Mouse (Mus musculus) forebrain, embryonic 11.5 days (tissue): ENCODE measurements around the gene Cdhr2. TPM values are rescaled to one million over a fixed set of nuclear protein-coding genes. Genes with fewer than 3 reads are reported as not detected.
A peak's percentile ranks its signal among the peaks of the same experiment; 100 is the strongest.

Experiments used
- ATAC-seq: fragments of 200-750 bp; cut with Nextera tagmentation; replicated peaks from 2 replicates; pipeline ENCODE4 v1.8.0; 2017; ENCODE audit warnings: moderate TSS enrichment; ENCODE audit not compliant: low FRiP score
- DNase-seq: peaks from one replicate; pipeline ENCODE4 v3.0.0-alpha.2; 2017; ENCODE audit warnings: low spot score
- H3K27ac ChIP-seq: fragments of 300-500 bp; sonication (generic); 2 replicates; pipeline ENCODE4 v1.5.1; 2014; ENCODE audit warnings: low read depth, low read length
- H3K27me3 ChIP-seq: fragments of 300-500 bp; sonication (generic); 2 replicates; pipeline ENCODE4 v1.6.1; 2014; ENCODE audit warnings: mild to moderate bottlenecking, low read length, mixed read lengths; ENCODE audit not compliant: control insufficient read depth, insufficient read depth
- H3K36me3 ChIP-seq: fragments of 300-500 bp; sonication (generic); 2 replicates; pipeline ENCODE4 v1.6.1; 2014; ENCODE audit warnings: mild to moderate bottlenecking, low read length, moderate library complexity, mixed read lengths; ENCODE audit not compliant: control insufficient read depth, insufficient read depth
- H3K4me1 ChIP-seq: fragments of 300-500 bp; sonication (generic); replicated peaks from 2 replicates; pipeline ENCODE4 v1.6.1; 2014; ENCODE audit warnings: low read length, mixed read lengths; ENCODE audit not compliant: control insufficient read depth, insufficient read depth
- H3K4me2 ChIP-seq: fragments of 300-500 bp; sonication (generic); 2 replicates; pipeline ENCODE4 v1.6.1; 2014; ENCODE audit warnings: low read depth, mild to moderate bottlenecking, low read length, moderate library complexity, mixed read lengths; ENCODE audit not compliant: severe bottlenecking
- H3K4me3 ChIP-seq: fragments of 300-500 bp; sonication (generic); 2 replicates; pipeline ENCODE4 v1.5.1; 2014; ENCODE audit warnings: low read depth, low read length
- H3K9ac ChIP-seq: fragments of 300-500 bp; sonication (generic); 2 replicates; pipeline ENCODE4 v1.6.1; 2014; ENCODE audit warnings: low read length
- H3K9me3 ChIP-seq: fragments of 300-500 bp; sonication (generic); 2 replicates; pipeline ENCODE4 v1.6.1; 2016; ENCODE audit warnings: low read length, mixed read lengths; ENCODE audit not compliant: control insufficient read depth
- WGBS: fragments of 180-500 bp; shearing (Covaris S2); extraction: QIAGEN DNeasy Blood & Tissue Kit; methylation state at CpG from one replicate; pipeline ENCODE4 v1.1.7; 2014; 5-methylcytosine and 5-hydroxymethylcytosine counted together
- polyA plus RNA-seq: library from polyadenylated mRNA; unstranded; fragments of >200 nt; fragmentation: Nextera tagmentation; extraction: Ambion mirVana; gene quantifications from 2 replicates; pipeline ENCODE4 v1.2.1, GENCODE M21; 2014

Gene Cdhr2
- polyA plus RNA-seq, 1 experiment from 2014 or later, result not detected

DNA sequence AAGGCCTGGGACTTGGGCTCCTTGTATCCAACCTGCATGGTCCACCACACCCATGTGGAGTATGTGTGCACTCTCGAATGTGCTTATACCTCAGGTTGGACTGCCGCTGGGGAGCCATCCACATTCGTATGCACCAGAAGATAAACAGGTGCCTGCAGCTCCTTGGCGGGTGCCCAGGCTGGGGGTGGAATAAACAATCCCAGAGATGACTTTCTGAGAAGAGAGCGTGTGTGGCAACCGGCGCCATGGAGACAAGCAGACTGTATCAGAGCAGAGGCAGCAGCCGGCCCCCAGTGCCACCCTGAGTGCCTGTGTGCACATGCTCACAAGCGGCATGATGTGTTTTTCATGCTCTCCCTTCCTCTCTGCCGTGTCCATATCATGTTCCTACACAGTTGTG is 51.4 kb downstream of the Cdhr2 start:
- H3K9ac ChIP-seq, result no peak overlapping the region
- ATAC-seq (no peak), DNase-seq (no peak)
- H3K36me3 ChIP-seq, result no peaks in the 10 kb centered on the region
- H3K27me3 ChIP-seq, result peaks cover 16% of the 10 kb centered on the region
- 75% methylated on average over 10 of the region's 10 CpGs for WGBS
- no peaks in the 10 kb centered on the region for H3K4me1 ChIP-seq
- no peaks in the 10 kb centered on the region for H3K9me3 ChIP-seq
- H3K4me2 ChIP-seq, result no peak overlapping the region
- H3K27ac ChIP-seq, result no peak overlapping the region
- no peak overlapping the region for H3K4me3 ChIP-seq

DNA sequence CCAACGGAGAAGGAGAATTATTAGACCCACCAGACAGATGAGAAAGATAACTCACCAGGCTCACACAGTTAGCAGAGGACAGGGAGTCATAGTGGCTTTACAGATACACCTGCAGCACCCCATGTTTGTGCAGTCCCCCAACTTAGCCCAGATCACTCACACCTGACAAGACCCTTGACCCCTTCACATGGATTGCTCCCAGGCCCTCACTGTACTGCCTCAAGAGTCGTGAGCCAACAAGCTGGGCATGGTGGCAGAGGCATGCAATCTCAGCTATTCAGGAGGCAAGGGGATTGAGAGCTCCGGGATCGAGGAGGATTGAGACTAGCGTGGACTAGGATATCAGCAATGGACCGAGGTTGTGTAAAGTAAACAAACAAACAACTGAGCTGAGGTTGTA is 52.5 kb downstream of the Cdhr2 start:
- Histone ChIP-seq H3K27me3 (peaks cover 16% of the 10 kb centered on the region), H3K4me2 (no peak overlapping the region), H3K4me1 (no peaks in the 10 kb centered on the region; the same call in 1 of the 2 replicates)

GRCm38 (mm10) chr13:54754169-54755080 is 53.2 kb downstream of the Cdhr2 start:
- peaks cover 4% of the 10 kb centered on the region for H3K4me1 ChIP-seq

More for the DNA sequence above, 52.5 kb downstream of the Cdhr2 start:
- ATAC-seq (no peak), DNase-seq (no peak)
- Histone ChIP-seq H3K27ac (no peak overlapping the region), H3K9ac (no peak overlapping the region), H3K4me3 (no peak overlapping the region), H3K9me3 (no peaks in the 10 kb centered on the region), H3K36me3 (no peaks in the 10 kb centered on the region)
- 68% methylated on average over 6 of the region's 6 CpGs for WGBS

DNA sequence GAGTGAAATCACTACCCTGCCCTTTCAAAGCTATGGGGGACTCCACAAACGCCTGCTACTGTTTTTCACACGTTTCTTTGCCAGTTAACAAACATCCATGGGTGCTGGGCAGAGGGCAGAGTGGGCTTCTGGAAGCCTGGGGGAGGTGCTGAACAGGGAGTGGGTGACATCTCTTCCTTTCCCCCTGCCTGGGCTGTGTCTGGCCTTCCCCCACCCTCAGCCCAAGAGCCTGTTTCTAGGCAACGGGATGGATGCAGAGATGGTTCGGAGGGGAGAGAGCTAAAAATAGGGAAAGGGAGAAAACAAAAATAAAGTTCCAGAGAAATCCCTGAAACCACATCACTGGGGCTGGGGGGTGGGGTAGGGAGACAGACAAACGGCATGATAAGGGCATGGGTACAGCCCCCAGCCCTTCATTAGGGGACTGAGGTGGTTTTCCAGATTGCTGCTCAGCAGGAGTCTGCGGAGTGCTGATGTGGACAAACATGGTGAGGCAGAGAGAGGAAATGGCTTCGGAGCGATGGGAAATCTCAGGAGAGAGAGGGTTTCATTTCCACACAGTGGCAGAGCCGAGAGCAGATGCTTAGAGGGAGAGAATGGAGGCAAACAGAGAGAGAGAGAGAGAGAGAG is 54.1 kb downstream of the Cdhr2 start:
- H3K27me3 ChIP-seq, result peaks cover 13% of the 10 kb centered on the region
- ATAC-seq, result no peak

More at GRCm38 (mm10) chr13:54754169-54755080, 53.2 kb downstream of the Cdhr2 start:
- 47% methylated on average over 12 of the region's 12 CpGs for WGBS
- Histone ChIP-seq H3K9me3 (no peaks in the 10 kb centered on the region), H3K27me3 (peaks cover 16% of the 10 kb centered on the region), H3K36me3 (no peaks in the 10 kb centered on the region), H3K4me3 (no peak overlapping the region), H3K4me2 (no peak overlapping the region), H3K27ac (no peak overlapping the region), H3K9ac (no peak overlapping the region)
- ATAC-seq (no peak), DNase-seq (no peak)

GRCm38 (mm10) chr13:54756156-54756712 is 55.0 kb downstream of the Cdhr2 start:
- Histone ChIP-seq H3K9me3 (no peaks in the 10 kb centered on the region), H3K27me3 (peaks cover 4% of the 10 kb centered on the region), H3K27ac (no peak overlapping the region), H3K4me1 (peaks cover 11% of the 10 kb centered on the region), H3K4me3 (no peak overlapping the region), H3K36me3 (no peaks in the 10 kb centered on the region), H3K9ac (no peak overlapping the region), H3K4me2 (no peak overlapping the region)
- 86% methylated on average over 8 of the region's 8 CpGs for WGBS
- no peak for DNase-seq
- ATAC-seq, result no peak

More for the DNA sequence above, 54.1 kb downstream of the Cdhr2 start:
- no peak overlapping the region for H3K4me3 ChIP-seq
- H3K27ac ChIP-seq, result no peak overlapping the region
- DNase-seq, result no peak
- no peaks in the 10 kb centered on the region for H3K36me3 ChIP-seq
- H3K9ac ChIP-seq, result no peak overlapping the region
- WGBS, result 27% methylated on average over 9 of the region's 9 CpGs
- H3K4me1 ChIP-seq, result peaks cover 11% of the 10 kb centered on the region
- H3K9me3 ChIP-seq, result no peaks in the 10 kb centered on the region
- peak overlapping the region; percentile 8; the same call in 1 of the 2 replicates for H3K4me2 ChIP-seq

DNA sequence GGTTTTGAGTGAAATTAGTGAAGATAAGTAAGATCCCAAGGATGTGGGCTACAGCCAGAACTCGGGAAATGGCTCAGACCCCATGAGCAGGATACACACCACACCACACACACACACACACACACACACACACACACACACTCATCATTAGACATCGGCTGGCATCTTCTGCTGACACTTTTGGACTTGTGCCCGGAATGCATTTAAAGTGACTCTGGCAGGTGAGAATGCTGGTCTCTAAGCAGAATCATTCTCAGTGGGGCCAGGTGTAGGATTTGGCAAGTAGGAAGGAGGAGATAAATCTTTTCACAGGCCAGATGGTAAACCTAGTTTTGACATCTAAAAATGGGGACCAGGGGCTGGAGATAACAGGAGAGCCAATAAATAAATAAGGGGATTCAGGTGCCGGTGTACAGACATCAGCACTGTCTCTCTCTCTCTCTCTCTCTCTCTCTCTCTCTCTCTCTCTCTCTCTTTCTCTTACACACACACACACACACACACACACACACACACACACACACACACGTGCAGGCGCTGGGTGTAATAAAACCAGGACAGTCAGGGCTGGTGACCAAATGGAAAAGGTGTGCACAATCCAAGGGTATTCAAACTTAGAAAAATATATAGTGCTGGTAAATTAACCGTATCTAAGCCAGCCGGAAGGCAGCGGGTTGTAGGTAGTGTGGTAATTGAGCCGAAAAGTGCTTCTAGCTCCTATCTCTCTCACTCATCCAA is 56.0 kb downstream of the Cdhr2 start:
- Histone ChIP-seq H3K4me2 (peak overlapping the region; percentile 80), H3K4me3 (peak overlapping the region; percentile 41), H3K27me3 (no peaks in the 10 kb centered on the region), H3K27ac (0 out of 2 replicates have a peak overlapping the region, but pooled peaks have one; percentile 84), H3K9me3 (no peaks in the 10 kb centered on the region), H3K36me3 (no peaks in the 10 kb centered on the region), H3K4me1 (peaks cover 11% of the 10 kb centered on the region), H3K9ac (peak overlapping the region; percentile 49; the same call in 1 of the 2 replicates)
- ATAC-seq (no peak), DNase-seq (no peak)
- 38% methylated on average over 10 of the region's 10 CpGs for WGBS

DNA sequence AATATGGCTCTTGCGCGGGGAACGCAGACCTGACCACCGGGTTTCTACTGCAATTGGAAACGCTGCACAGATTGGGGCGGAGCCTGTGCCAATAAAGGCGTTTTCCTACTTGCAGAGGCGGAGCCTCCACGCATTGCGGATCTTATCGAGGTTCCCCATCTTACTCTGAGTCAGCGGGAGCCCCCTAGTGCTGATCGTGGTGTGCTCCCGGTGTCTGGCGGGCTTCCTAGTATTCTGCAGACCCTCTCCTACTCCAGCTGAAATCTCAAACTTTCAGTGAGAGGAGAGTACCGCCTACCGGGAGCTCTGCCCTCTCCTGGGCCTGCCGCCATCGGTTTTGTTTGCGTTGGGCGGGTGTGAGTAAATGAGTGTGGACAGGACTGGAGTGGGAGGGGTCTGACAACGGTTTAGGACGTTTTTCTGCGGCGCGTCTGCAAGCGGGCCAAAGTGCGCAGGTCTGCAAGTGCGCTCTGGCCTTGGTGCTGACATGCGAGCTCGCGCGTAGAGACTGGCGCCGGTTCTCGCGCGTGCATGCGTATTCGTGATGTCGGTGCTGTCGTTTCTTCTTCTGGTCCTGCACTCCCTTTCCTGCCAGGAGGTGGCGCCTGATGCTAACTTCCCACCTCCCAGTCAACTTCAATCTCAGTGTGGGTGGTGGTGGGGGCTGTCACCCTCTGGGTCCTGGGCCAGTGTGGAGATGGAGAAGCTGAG is 56.9 kb downstream of the Cdhr2 start:
- Histone ChIP-seq H3K4me2 (peak overlapping the region; percentile 80), H3K4me3 (peak overlapping the region; percentile 41), H3K27me3 (no peaks in the 10 kb centered on the region), H3K27ac (peak overlapping the region; percentile 84), H3K4me1 (peaks cover 11% of the 10 kb centered on the region), H3K9me3 (no peaks in the 10 kb centered on the region), H3K9ac (peak overlapping the region; percentile 49; the same call in 1 of the 2 replicates), H3K36me3 (no peaks in the 10 kb centered on the region)
- peak; percentile 77 for ATAC-seq
- WGBS, result under 1% methylated on average over 43 of the region's 43 CpGs
- DNase-seq, result peak; percentile 95
